Mouse (Mus musculus) E14TG2a.4 (cell line): ENCODE data around the gene Gm826.

ENCODE experiments used
- CTCF ChIP-seq: conservative IDR thresholded peaks from 2 replicates; pipeline ENCODE4 v1.5.1; 2014; ENCODE audit warnings: low read length
- POU5F1 ChIP-seq: IDR thresholded peaks from 2 replicates; pipeline ENCODE4 v1.6.1; 2014; ENCODE audit warnings: low read length, borderline replicate concordance

DNA sequence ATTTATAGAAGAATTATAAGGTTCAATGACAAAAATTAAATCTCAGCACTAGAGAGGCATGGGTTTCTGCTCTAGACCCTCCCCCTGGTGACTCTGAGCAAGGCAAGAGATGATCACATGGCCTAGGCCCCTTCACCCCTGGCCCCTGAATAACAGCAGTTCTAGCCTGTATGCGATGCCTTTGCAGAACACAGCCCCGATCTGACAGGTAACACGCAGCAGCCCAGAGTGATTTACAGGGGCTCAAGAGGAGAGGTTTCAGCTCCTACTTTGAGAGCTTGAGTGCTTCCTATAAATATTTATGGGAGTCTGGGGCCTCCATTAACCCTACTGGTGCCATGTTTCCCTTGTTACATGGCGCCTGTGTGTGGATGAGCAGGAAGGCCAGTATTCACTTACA lies 23.5 kb upstream of the Gm826 start:
- no peak for TF ChIP-seq CTCF
- no peak for TF ChIP-seq POU5F1
